Mouse (Mus musculus): ENCODE data around the gene Spin2c.

Spin2c gene

GRCm38 (mm10) chrX:153831951-153832561, at the start of gene Spin2c:
Spin2c (plus strand) TSS chrX:153832225.
- peak; percentile 54 for DNase-seq

- no peak for DNase-seq
Observed at GRCm38 (mm10) chrX:153832606-153833005, 581 bp downstream of the Spin2c start.

Data from cerebellum, adult 9-10 months (tissue).